Comparison of ENCODE assay signal across 16 mouse cellular contexts in the genomic region with DNA sequence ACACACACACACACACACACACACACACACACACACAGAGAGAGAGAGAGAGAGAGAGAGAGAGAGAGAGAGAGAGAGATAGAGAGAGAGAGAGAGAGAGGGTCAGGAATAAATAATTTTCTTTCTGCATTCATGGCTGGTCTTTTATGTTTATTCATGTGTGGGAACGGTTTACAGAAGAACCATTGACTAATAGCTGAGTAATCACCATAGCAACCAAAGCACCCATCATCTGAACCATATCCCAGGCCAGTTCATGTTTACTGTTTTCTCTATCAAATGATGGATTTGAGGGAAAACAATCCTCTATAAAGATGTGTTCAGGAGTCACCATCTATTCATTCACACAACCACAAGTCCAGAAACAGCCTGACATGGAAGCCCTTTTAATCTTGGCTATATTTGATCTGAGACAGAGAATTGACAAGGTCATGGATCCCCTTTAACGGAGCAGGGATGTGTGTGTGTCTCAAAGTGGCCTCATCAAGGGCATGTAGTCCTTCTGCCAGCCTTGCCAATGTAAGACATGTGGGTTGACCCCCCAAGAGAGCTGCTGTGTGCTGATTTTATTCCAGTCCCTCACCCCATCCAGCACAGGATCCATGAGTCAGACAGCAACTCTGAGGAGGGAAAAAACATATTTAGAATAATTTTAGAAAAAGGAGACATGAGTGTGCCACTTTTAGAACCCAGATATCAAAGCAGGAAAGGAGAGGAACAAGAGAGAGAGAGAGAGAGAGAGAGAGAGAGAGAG.
A peak's percentile ranks its signal among the peaks of the same experiment; 100 is the strongest.
DNase-seq lines count a peak whose midpoint lies in the region; ATAC-seq lines count a peak whose summit lies in the region.
"Had no signal": no experiment of that assay in that cellular context is flagged by ENCODE, and none has a peak within 500 bp of the region (broad histone marks: within the 10 kb centered on the region; RNA-seq: fewer than 3 reads in every experiment).

No protein-coding gene starts in this region.

- H3K4me3 ChIP-seq in heart, embryonic 12.5 days, result no peak overlapping the region
- H3K4me3 ChIP-seq in forebrain, embryonic 14.5 days (ENCODE audit: low read depth, low read length), result no peak overlapping the region
- no peak overlapping the region for H3K4me3 ChIP-seq in midbrain, embryonic 12.5 days

- H3K4me2 ChIP-seq in heart, embryonic 12.5 days, result no peak overlapping the region
- H3K4me2 ChIP-seq in forebrain, embryonic 14.5 days (ENCODE audit: low read length), result no peak overlapping the region
- no peak overlapping the region for H3K4me2 ChIP-seq in midbrain, embryonic 12.5 days (replicated peaks)
- H3K4me2 ChIP-seq: heart, embryonic 11.5 days had no signal

- no peaks in the 10 kb centered on the region for H3K27me3 ChIP-seq in heart, embryonic 12.5 days (replicated peaks)
- no peaks in the 10 kb centered on the region for H3K27me3 ChIP-seq in forebrain, embryonic 14.5 days (replicated peaks; ENCODE audit: control insufficient read depth, insufficient read depth, low read length)
- H3K27me3 ChIP-seq in midbrain, embryonic 12.5 days, result no peaks in the 10 kb centered on the region

- WGBS in heart, embryonic 12.5 days, result 71% methylated on average over 2 of the region's 2 CpGs
- WGBS in forebrain, embryonic 14.5 days, result 40% methylated on average over 2 of the region's 2 CpGs
- 44% methylated on average over 2 of the region's 2 CpGs for WGBS in midbrain, embryonic 12.5 days

- H3K27ac ChIP-seq in heart, embryonic 12.5 days (ENCODE audit: poor library complexity, severe bottlenecking), result no peak overlapping the region
- H3K27ac ChIP-seq in forebrain, embryonic 14.5 days (ENCODE audit: low read depth, low read length), result no peak overlapping the region; the same call in 1 of the 2 replicates
- peak overlapping the region; percentile 77 for H3K27ac ChIP-seq in midbrain, embryonic 12.5 days (replicated peaks)
- H3K27ac ChIP-seq: liver, embryonic 14.5 days had no signal

- no peak overlapping the region for H3K9ac ChIP-seq in heart, embryonic 12.5 days
- H3K9ac ChIP-seq in forebrain, embryonic 14.5 days (ENCODE audit: low read length), result no peak overlapping the region; the same call in 1 of the 2 replicates
- H3K9ac ChIP-seq in midbrain, embryonic 12.5 days (replicated peaks), result no peak overlapping the region
- H3K9ac ChIP-seq: liver, embryonic 14.5 days had no signal

- ATAC-seq in heart, embryonic 12.5 days (ENCODE audit: insufficient number of reproducible peaks, low FRiP score), result no peak
- ATAC-seq in forebrain, embryonic 14.5 days, result peak; percentile 54; the same call in 1 of the 2 replicates
- no peak for ATAC-seq in midbrain, embryonic 12.5 days (ENCODE audit: low FRiP score, low read depth)
- ATAC-seq: activated CD4-positive, CD25-positive, alpha-beta regulatory T cell, adult 4 months had no signal

- no peaks in the 10 kb centered on the region for H3K4me1 ChIP-seq in heart, embryonic 12.5 days (replicated peaks)
- peaks cover 8% of the 10 kb centered on the region; the same call in 1 of the 2 replicates for H3K4me1 ChIP-seq in forebrain, embryonic 14.5 days (ENCODE audit: control insufficient read depth, insufficient read depth, low read length)
- peaks cover 14% of the 10 kb centered on the region for H3K4me1 ChIP-seq in midbrain, embryonic 12.5 days

- peak; percentile 25 for DNase-seq in heart, adult 11 months
- peak; percentile 44 for DNase-seq in NIH3T3 (ENCODE audit: low read depth)
- DNase-seq in forebrain, embryonic 14.5 days (ENCODE audit: low spot score), result peak; percentile 17
- no peak for DNase-seq in adipocyte (ENCODE audit: low spot score)
- DNase-seq in kidney, postnatal 10 days, result no peak
- DNase-seq in adrenal gland, postnatal 10 days, result no peak
- DNase-seq: cerebellum, adult 2 months; gastrocnemius, postnatal 25 days; kidney, adult 9 months; lung, postnatal 36 days; thymus, postnatal 14 days had no signal

- no peaks in the 10 kb centered on the region for H3K36me3 ChIP-seq in heart, embryonic 12.5 days
- H3K36me3 ChIP-seq in forebrain, embryonic 14.5 days (ENCODE audit: control insufficient read depth, insufficient read depth, low read length), result no peaks in the 10 kb centered on the region
- no peaks in the 10 kb centered on the region for H3K36me3 ChIP-seq in midbrain, embryonic 12.5 days

- no peaks in the 10 kb centered on the region for H3K9me3 ChIP-seq in heart, embryonic 12.5 days (replicated peaks)
- no peaks in the 10 kb centered on the region for H3K9me3 ChIP-seq in forebrain, embryonic 14.5 days (replicated peaks; ENCODE audit: control insufficient read depth, low read length)
- no peaks in the 10 kb centered on the region for H3K9me3 ChIP-seq in midbrain, embryonic 12.5 days

Comparison
In these comparisons a context has a peak if more than half of its experiments do, and no peak if none do; other contexts are left out.
1. DNase-seq: peak in heart, adult 11 months (single experiment), NIH3T3 (single experiment) and forebrain, embryonic 14.5 days (single experiment); none in adipocyte (single experiment), kidney, postnatal 10 days (single experiment) and adrenal gland, postnatal 10 days (single experiment).